Mouse (Mus musculus): ENCODE results near the gene Nectin3. TPM values are rescaled to one million over a fixed set of nuclear protein-coding genes. Genes with fewer than 3 reads are reported as not detected.
A peak's percentile ranks its signal among the peaks of the same experiment; 100 is the strongest.

Nectin3 gene
- polyA plus RNA-seq, 1 experiment from 2014 or later, result 26.3 TPM

GRCm38 (mm10) chr16:46497686-46498420 is 472 bp downstream of the Nectin3 start:
- no peak; the same call in 1 of the 2 replicates for ATAC-seq (ENCODE audit: insufficient read depth, low FRiP score, low read depth)
- Histone ChIP-seq H3K9me3 (no peaks in the 10 kb centered on the region), H3K9ac (peak overlapping the region; percentile 50), H3K36me3 (no peaks in the 10 kb centered on the region), H3K4me2 (peak overlapping the region; percentile 89), H3K27me3 (replicated peaks) (no peaks in the 10 kb centered on the region), H3K27ac (peak overlapping the region; percentile 95), H3K4me3 (replicated peaks) (peak overlapping the region; percentile 89), H3K4me1 (peaks cover 7% of the 10 kb centered on the region; the same call in 1 of the 2 replicates)
- under 1% methylated on average over 32 of the region's 32 CpGs for WGBS

- peak overlapping the region; percentile 89 for H3K4me3 ChIP-seq (replicated peaks)
- H3K9ac ChIP-seq, result peak overlapping the region; percentile 64; the same call in 1 of the 2 replicates
- H3K27me3 ChIP-seq (replicated peaks), result no peaks in the 10 kb centered on the region
- H3K4me2 ChIP-seq, result peak overlapping the region; percentile 89
- H3K4me1 ChIP-seq, result peaks cover 7% of the 10 kb centered on the region; the same call in 1 of the 2 replicates
- peak overlapping the region; percentile 95 for H3K27ac ChIP-seq
- no peaks in the 10 kb centered on the region for H3K36me3 ChIP-seq
- under 1% methylated on average over 61 of the region's 78 CpGs for WGBS
- peak; percentile 96 for ATAC-seq (ENCODE audit: insufficient read depth, low FRiP score, low read depth)
- no peaks in the 10 kb centered on the region for H3K9me3 ChIP-seq
Observed at GRCm38 (mm10) chr16:46496889-46497685, 1.2 kb downstream of the Nectin3 start.

DNA sequence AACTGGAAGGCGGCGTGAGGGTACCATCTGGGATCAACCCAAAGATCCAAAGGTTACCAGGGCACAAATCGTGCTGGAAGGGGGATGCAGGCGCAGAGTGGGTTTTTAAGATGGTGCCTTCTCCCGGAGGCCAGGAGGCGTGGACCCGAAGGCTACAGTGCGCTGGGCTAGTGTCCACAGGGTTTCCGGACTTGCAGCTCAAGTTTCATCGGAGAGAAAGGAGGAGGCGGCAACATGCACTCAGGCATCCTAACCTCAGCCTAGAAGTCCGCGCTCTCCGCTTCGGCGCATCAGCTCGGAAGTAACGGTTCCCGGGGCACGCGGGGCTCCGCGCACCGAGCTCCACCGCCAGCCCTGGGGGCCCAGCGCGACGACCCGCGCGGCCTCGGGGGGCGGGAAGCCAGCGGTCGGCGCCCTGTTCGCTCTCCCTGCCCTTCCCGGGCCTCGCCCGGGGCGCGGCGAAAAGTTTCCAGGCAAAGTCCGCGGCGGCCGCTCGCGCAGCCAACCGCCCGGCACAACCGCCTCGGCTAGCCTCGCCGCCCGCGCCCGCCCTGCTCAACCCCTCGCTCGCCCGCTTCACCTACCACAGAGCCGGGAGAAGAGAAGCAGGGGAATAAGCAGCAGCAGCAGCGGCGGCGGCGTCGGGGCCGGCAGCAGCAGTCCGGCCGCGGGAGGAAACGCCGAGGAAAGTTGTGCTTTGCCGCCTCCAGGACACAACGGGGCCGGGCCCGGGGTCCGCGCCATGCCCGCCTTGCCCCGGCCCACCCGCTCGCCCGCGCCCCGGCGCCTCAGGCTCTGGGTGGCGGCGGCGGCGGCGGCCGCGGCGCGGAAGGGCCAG is 2.1 kb downstream of the Nectin3 start:
- peak; percentile 33; the same call in 1 of the 2 replicates for ATAC-seq (ENCODE audit: insufficient read depth, low FRiP score, low read depth)
- Histone ChIP-seq H3K4me3 (replicated peaks) (peak overlapping the region; percentile 89), H3K9ac (peak overlapping the region; percentile 64), H3K9me3 (no peaks in the 10 kb centered on the region), H3K27ac (peak overlapping the region; percentile 95), H3K4me2 (peak overlapping the region; percentile 89), H3K36me3 (no peaks in the 10 kb centered on the region), H3K27me3 (replicated peaks) (no peaks in the 10 kb centered on the region), H3K4me1 (peaks cover 7% of the 10 kb centered on the region; the same call in 1 of the 2 replicates)
- under 1% methylated on average over 89 of the region's 96 CpGs for WGBS

- Histone ChIP-seq H3K27ac (no peak overlapping the region), H3K4me3 (replicated peaks) (peak overlapping the region; percentile 89), H3K9ac (no peak overlapping the region), H3K4me2 (peak overlapping the region; percentile 89), H3K4me1 (peaks cover 7% of the 10 kb centered on the region; the same call in 1 of the 2 replicates), H3K27me3 (replicated peaks) (no peaks in the 10 kb centered on the region), H3K9me3 (no peaks in the 10 kb centered on the region), H3K36me3 (no peaks in the 10 kb centered on the region)
- WGBS, result 19% methylated on average over 3 of the region's 3 CpGs
- no peak for ATAC-seq (ENCODE audit: insufficient read depth, low FRiP score, low read depth)
Observed at GRCm38 (mm10) chr16:46495201-46495600, 3.1 kb downstream of the Nectin3 start.

- Histone ChIP-seq H3K4me3 (replicated peaks) (no peak overlapping the region), H3K9me3 (no peaks in the 10 kb centered on the region), H3K4me1 (no peaks in the 10 kb centered on the region), H3K36me3 (no peaks in the 10 kb centered on the region), H3K27me3 (replicated peaks) (no peaks in the 10 kb centered on the region), H3K4me2 (no peak overlapping the region), H3K27ac (no peak overlapping the region), H3K9ac (no peak overlapping the region)
- no peak for ATAC-seq (ENCODE audit: insufficient read depth, low FRiP score, low read depth)
- WGBS, result 51% methylated on average over 3 of the region's 3 CpGs
Observed at GRCm38 (mm10) chr16:46487436-46488097, 10.8 kb downstream of the Nectin3 start.

- no peak overlapping the region for H3K9ac ChIP-seq
- H3K4me3 ChIP-seq (replicated peaks), result no peak overlapping the region
- no peaks in the 10 kb centered on the region for H3K27me3 ChIP-seq (replicated peaks)
- H3K36me3 ChIP-seq, result no peaks in the 10 kb centered on the region
- H3K4me1 ChIP-seq, result no peaks in the 10 kb centered on the region
- no peaks in the 10 kb centered on the region for H3K9me3 ChIP-seq
- no peak overlapping the region for H3K4me2 ChIP-seq
- no peak overlapping the region for H3K27ac ChIP-seq
- ATAC-seq (ENCODE audit: insufficient read depth, low FRiP score, low read depth), result no peak
- 36% methylated on average over 3 of the region's 3 CpGs for WGBS
Observed at GRCm38 (mm10) chr16:46477336-46477735, 21.0 kb downstream of the Nectin3 start.

DNA sequence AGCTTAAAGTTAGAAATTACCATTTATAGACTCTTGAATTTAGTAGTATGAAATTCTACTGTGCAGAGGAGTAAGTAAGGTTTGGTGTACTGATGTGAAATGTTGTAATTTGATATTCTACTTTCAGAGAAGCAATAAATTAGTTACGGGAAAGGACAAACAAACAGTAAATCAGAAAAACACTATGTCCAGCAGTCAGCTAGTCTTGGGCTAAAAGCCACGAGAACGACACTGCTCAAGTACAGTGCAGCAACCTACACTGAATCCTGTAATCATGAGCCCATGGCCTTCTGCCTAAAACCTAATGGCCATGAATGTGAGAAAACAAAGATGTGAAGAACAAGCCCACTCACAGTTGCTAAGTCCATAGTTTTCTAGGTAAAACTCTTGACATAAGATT is 46.9 kb downstream of the Nectin3 start:
- H3K36me3 ChIP-seq, result no peaks in the 10 kb centered on the region
- H3K27me3 ChIP-seq (replicated peaks), result no peaks in the 10 kb centered on the region
- no peaks in the 10 kb centered on the region for H3K4me1 ChIP-seq
- 79% methylated on average over 3 of the region's 3 CpGs for WGBS
- H3K4me2 ChIP-seq, result no peak overlapping the region
- no peak overlapping the region for H3K9ac ChIP-seq
- no peaks in the 10 kb centered on the region for H3K9me3 ChIP-seq
- ATAC-seq (ENCODE audit: insufficient read depth, low FRiP score, low read depth), result no peak
- no peak overlapping the region for H3K4me3 ChIP-seq (replicated peaks)
- no peak overlapping the region for H3K27ac ChIP-seq

DNA sequence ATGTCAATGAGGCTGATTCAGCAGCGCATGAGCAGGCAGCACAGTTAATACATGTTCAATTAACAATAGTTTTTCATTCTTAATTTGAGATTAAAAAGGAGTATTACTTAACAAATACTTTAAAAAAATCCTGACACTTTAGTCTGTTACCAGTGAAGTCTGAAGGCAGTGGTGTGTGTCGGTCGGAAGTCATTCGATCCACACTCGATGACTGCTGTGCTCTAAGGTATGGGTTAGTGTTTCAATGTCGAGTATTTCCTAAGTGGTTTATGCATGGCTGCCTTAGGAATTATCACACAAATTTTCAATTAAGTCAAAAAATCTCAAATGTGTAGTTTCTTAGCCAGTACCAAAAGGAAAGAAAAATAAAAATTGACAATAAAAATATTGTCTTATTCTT is 49.3 kb downstream of the Nectin3 start:
- ATAC-seq (ENCODE audit: insufficient read depth, low FRiP score, low read depth), result no peak
- Histone ChIP-seq H3K36me3 (no peaks in the 10 kb centered on the region), H3K4me3 (replicated peaks) (no peak overlapping the region), H3K9me3 (no peaks in the 10 kb centered on the region), H3K27ac (no peak overlapping the region), H3K9ac (no peak overlapping the region), H3K27me3 (replicated peaks) (no peaks in the 10 kb centered on the region), H3K4me1 (no peaks in the 10 kb centered on the region), H3K4me2 (no peak overlapping the region)
- WGBS, result 90% methylated on average over 6 of the region's 6 CpGs

DNA sequence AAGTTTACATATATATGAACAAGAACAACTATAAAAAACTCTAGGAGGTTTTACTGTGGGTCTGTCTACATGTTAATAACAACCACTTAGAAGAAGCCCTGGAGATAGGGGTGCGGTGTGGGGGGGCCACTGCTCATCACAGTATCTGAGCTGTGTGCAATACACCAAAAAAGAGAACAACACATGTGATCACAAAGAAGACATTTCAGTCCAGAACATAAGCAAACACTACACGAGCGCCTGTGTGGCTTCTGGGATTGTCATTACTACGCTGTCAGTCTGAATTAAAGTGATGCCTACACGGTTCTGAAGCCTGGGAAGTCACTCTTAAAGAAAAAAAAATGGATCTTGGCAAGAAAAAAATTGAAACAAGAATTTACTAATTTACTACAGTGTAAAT is 67.0 kb downstream of the Nectin3 start:
- H3K27ac ChIP-seq, result no peak overlapping the region
- H3K4me1 ChIP-seq, result no peaks in the 10 kb centered on the region
- no peaks in the 10 kb centered on the region; the same call in 1 of the 2 replicates for H3K36me3 ChIP-seq
- no peaks in the 10 kb centered on the region for H3K27me3 ChIP-seq (replicated peaks)
- WGBS, result 71% methylated on average over 5 of the region's 5 CpGs
- H3K9ac ChIP-seq, result no peak overlapping the region
- H3K4me2 ChIP-seq, result no peak overlapping the region
- ATAC-seq (ENCODE audit: insufficient read depth, low FRiP score, low read depth), result no peak
- H3K4me3 ChIP-seq (replicated peaks), result no peak overlapping the region
- no peaks in the 10 kb centered on the region for H3K9me3 ChIP-seq

GRCm38 (mm10) chr16:46416177-46416576 is 82.1 kb downstream of the Nectin3 start:
- Histone ChIP-seq H3K9ac (no peak overlapping the region), H3K27me3 (replicated peaks) (no peaks in the 10 kb centered on the region), H3K36me3 (no peaks in the 10 kb centered on the region), H3K4me3 (replicated peaks) (no peak overlapping the region), H3K27ac (no peak overlapping the region), H3K4me2 (no peak overlapping the region), H3K4me1 (no peaks in the 10 kb centered on the region), H3K9me3 (no peaks in the 10 kb centered on the region)
- WGBS, result 89% methylated on average over 3 of the region's 3 CpGs
- no peak for ATAC-seq (ENCODE audit: insufficient read depth, low FRiP score, low read depth)

DNA sequence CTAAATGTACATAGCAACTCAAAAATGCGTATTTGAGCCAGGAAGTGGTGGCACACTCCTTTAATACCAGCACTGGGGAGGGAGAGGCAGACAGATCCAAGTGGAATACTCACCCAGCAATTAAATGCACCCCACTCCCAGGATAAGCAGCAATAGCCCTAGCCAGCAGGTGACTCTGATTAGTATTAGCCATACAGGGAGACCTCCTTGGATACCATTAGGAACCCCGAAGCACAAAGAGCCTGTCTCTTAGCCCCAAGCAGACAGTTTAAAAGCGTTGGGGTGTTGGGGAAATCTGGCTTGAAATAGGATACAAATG is 87.6 kb downstream of the Nectin3 start:
- WGBS, result 85% methylated on average over 3 of the region's 3 CpGs
- ATAC-seq (ENCODE audit: insufficient read depth, low FRiP score, low read depth), result no peak

More for the DNA sequence above, 87.6 kb downstream of the Nectin3 start:
- Histone ChIP-seq H3K9me3 (no peaks in the 10 kb centered on the region), H3K9ac (no peak overlapping the region), H3K4me1 (no peaks in the 10 kb centered on the region), H3K27me3 (replicated peaks) (no peaks in the 10 kb centered on the region), H3K36me3 (no peaks in the 10 kb centered on the region), H3K4me2 (no peak overlapping the region), H3K27ac (no peak overlapping the region), H3K4me3 (replicated peaks) (no peak overlapping the region)
